Mouse (Mus musculus) naive thymus-derived CD4-positive, alpha-beta T cell, adult 2 months (primary cell): ENCODE measurements around the gene Ctnnal1.
"Not testable (repeated sequence)": the region's sequence is repeated elsewhere in the genome, so short reads cannot be mapped to it uniquely, and the experiment has no call there.

Source experiments
- DNase-seq: peaks from one replicate; pipeline ENCODE4 v3.0.0-alpha.2; 2011; ENCODE audit warnings: low read depth

Gene Ctnnal1

DNA sequence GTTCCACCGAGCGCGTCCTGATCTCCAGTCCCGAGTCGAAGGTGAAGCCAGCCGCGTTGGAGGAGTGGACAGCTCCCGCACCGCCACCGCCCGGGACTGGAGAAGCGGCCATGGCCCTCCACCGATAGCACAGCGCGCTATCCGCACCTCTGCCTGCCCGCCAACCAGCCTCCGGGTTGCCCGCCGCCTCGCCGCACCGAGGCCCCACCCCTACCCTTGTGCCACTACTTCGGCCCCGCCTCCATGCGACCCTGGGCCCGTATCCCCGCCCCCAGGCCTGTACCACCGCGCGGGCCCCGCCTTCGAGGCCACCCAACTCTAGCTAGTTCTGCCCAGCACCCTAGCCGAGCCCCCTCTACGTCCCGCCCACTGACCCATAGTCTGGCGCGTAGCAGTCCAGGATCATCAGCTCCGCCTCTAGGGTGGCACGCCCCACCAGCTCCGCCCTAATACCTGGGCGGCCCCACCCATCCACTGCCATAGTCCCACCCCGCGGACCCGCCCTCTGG lies at the start of gene Ctnnal1:
Gene Ctnnal1 (minus strand): TSS at position 186 of the 509 bp plus-strand sequence.
- DNase-seq, result peak; percentile 80

DNA sequence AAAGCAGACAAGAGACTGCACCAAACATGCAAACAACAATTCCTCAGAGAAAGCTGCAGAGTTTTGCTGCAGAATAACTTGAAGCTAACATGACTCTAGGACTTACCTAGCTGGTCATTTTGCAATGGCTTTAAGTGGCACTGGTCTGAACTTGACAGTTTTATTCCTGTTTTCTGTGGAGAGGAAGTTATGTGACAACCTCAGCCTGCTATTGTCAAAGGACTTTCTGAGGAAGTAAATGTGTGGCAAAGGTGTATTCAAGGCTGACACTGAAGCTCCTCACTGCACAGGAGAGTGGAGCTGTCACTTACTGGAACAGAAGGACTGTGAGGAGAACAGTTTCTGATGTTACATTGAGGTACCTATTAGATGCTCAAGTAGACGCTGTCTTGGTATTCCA lies 49.8 kb upstream of the Ctnnal1 start:
- DNase-seq, result peak; percentile 26

- no peak for DNase-seq
These were observed 49.4 kb upstream of the Ctnnal1 start for GRCm38 (mm10) chr4:56914338-56914737.

GRCm38 (mm10) chr4:56912382-56913001 lies 47.5 kb upstream of the Ctnnal1 start:
- no peak for DNase-seq

DNA sequence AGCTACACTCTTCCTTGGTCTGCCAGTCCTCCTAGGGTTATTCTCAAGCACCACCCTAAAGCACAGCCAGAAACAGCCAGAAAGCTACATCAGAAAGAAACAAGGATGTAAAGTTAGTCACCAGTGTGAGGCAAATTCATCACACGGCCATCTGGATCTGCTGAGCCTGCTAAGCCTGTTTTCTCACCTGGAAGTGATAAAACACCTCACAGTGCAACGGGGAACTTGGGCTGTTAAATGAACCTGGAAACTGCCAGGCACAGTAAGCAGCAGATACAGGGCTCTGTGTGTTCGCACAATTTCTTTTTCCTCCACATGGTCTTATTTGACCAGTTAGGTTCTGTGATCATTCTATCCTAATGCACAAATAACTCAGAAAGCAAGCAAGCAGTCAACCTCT lies 44.6 kb upstream of the Ctnnal1 start:
- DNase-seq, result no peak

DNA sequence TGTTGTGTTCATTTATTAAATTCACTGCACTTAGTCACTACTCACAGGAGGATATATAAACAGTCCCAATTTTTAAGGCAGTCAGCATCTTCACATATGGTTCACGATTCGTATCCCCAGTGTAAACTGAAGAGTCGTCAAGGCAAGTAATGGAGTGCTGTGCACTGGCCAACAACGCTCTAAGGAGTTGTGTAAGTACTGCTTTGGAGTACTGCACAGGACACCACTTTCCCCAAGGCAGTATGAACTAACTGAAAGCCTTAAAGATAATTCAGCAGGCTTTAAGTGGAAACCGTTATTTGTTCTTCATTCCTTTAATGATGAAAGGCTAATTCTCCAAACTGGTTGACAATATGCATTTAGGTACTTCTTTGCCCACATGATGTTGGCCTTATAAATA lies 42.7 kb upstream of the Ctnnal1 start:
- DNase-seq, result no peak

DNA sequence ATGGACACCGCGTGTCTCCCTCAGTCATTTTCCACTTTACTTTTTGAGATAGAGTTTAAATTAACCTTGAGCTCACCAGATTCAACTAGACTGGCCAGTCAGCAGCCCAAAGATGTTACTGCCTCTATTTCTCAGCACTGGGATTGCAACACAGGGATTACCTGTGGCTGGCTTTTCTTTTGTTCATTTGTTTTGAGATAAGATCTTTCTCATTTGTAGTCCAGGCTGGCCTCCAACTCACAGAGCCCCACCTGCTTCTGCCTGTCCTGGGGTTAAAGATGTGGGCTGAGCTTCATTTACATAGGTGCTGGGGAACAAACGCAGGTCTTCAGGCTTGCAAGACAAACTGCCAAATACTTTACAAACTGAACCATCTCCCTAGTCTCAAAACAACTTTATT lies 41.9 kb upstream of the Ctnnal1 start:
- no peak for DNase-seq

DNA sequence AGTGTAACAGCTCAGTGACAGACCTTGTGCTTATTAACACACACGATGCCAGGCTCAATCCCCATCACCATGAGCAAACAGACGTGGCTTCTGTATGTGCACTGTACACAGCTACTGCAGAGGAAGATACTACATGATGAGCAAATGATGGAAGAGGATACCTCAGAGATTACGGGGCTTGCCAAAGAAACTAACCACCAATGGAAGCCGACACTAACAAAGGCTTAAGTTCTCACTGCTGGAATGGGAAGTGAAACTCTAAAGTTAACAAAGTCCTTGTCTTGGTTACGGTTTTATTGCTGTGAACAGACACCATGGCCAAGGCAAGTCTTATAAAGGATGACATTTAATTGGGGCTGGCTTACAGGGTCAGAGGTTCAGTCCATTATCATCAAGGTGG lies 40.5 kb upstream of the Ctnnal1 start:
- no peak for DNase-seq

GRCm38 (mm10) chr4:56901671-56902070 lies 36.7 kb upstream of the Ctnnal1 start:
- peak; percentile 28 for DNase-seq

GRCm38 (mm10) chr4:56899216-56899615 lies 34.2 kb upstream of the Ctnnal1 start:
- no peak for DNase-seq

DNA sequence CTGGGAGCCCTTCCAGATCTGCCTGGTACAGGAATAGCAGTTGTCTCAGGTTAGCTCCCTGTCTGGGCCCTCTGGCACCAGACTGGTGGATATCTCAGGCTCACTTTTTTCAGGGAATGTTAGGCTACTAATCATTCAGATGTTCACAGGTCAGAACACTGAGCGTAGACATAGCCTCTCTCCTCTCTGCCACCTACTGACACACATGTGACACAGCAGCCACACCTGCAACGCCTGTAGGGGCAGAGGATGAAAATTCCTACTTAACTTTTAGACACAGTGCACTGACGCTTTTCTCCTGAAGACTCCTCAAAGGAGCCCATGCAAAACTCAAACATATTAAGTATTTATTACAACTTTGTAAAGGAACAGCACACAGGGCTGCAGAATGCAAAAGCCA lies 32.5 kb upstream of the Ctnnal1 start:
- no peak for DNase-seq

DNA sequence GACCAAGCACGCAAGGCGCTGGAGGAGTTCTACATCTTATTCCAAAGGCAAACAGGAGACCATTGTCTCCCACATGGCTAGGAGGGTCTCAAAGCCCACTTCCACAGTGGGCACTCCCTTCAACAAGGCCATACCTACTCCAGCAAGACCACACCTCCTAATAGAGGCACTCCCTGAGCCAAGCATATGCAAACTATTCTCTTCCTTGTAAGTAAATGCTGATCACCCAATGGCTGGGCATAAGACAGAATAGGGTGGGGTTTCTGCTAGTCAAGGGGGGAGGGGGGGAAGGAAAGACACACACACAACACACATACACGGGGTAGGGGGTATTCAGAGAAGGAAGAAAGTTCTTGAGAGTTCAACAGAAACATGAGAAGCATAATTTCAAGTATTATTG lies 29.2 kb upstream of the Ctnnal1 start:
- no peak for DNase-seq

DNA sequence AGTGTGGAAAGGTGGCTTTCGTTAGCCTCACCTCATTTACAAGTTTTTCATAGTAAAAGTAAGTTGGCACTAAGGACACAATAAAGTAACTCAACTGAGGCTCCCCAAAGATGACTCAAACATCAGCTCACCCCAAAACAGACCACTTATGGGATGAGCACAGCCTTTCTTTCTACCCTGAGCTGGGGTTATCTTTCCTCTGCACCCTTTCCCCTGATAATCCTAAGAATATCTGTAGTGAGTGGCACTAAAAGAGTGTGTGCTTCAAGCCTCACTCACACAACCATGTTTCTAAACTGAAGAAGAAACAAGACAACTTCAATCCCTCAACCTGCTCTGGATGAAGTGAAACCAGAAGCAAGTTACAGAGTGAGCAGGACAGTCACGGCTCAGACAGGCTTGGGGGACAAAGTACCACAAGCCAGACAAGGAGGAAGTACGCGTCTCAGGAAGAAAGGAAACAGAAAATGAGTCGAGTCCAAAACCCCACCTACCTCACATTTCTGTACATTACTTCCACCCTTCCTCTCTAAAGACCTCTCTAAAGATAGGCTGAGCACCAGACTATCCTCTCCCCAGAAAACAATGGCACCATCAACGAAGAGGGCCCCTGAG lies 27.6 kb upstream of the Ctnnal1 start:
- peak; percentile 8 for DNase-seq

DNA sequence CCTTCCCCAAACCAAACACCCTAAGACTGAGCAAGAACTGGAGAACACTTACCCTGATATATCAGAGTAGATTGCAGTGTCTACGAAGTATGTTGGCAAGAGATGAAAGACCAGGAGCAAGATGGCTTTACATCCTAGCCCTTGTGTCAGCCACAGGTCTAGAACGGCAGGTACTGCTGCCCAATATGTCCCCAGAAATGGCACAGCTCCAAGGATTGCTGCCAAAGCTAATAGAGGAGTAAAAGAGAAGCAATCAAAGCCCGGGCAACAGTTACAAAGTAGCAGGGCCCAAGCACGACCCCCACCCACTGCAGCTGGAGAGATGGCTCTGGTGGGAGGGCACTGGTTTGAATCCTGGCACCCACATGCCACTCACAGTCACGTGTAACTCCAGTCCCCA lies 23.5 kb upstream of the Ctnnal1 start:
- no peak for DNase-seq

- no peak for DNase-seq
These were observed 21.4 kb upstream of the Ctnnal1 start for GRCm38 (mm10) chr4:56886286-56886979.

- no peak for DNase-seq
These were observed 15.2 kb upstream of the Ctnnal1 start for GRCm38 (mm10) chr4:56880036-56880703.

GRCm38 (mm10) chr4:56878971-56879370 lies 14.0 kb upstream of the Ctnnal1 start:
- no peak for DNase-seq

DNA sequence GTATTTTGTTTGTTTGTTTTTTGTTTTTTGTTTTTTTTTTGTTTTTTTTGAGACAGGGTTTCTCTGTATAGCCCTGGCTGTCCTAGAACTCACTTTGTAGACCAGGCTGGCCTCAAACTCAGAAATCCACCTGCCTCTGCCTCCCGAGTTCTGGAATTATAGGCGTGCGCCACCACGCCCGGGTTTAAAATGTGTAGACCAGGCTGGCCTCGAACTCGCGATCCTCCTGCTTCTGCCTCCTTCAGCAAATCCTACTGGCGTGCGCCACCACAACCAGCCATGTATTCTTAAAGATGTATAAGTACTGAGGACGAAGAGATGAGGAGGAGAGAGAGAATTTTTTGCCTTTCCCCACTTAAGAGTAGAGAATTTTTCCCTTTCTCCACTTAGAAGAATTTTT lies 5.6 kb upstream of the Ctnnal1 start:
- DNase-seq, result not testable (repeated sequence)

DNA sequence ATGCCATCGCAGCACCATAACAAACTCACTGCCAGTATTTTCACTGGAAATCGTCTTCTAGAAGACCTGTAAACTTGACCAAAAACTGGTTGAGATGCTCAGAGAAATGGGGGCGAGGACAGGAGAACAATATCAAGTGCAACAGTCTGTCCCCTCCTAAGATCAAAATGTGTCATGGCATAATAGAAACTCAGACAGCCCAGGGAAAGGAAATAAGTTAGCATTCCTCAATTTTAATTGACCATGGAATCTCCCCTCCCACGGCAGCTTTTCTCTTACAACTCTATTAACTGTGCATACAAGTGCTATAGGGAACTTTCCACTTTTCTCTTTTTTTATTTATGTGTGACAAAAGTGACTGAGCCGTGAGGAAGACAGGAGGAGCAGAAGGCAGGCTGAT lies 2.8 kb upstream of the Ctnnal1 start:
- DNase-seq, result no peak

DNA sequence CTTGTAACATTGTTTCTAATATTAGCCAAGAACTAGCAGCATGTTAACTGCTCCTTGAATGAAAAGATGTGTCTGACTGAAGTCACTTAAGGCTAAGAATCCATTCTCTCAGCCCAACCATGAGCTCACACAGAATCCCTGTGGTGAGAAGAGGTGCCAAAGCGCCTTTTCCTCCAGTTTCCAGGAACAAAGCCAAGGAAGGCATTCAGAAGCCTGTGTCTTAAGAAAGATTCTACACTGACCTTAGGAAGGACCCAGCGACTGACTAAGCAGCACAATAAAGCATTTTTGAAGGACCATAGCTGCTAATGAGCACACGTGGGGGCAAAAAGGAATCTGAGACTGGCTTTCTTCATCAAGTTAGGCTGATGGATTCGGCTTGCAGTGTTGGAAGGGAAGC lies 983 bp upstream of the Ctnnal1 start:
- DNase-seq, result no peak

DNA sequence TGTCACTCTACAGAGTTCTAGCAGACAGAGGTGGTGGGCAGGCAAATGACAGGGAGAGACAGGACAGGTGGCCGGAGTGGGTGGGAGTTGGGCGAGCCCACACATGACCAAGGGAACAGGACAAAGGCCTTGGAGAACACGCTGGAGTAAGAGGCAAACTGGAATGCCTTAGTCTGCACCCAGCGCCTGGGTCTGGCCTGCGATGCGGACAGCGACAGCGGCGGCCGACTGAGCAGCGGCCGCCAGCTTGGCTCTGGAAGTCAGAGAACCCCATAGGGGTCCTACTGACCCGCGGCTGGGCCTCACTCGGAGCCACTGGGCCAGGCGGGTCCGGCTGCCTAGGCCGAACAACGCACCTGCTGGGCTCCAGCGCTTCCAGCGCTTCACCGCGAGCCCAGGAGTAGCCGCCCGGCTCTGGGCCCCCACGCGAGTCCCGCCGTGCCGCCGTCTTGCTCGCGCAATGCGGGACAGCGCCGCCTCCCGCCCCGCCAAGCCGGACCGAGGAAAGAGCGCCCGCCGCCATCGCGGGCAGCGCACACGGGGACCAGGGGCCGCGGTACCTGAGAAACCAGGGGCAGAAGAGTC lies 479 bp downstream of the Ctnnal1 start:
- DNase-seq, result peak; percentile 28

DNA sequence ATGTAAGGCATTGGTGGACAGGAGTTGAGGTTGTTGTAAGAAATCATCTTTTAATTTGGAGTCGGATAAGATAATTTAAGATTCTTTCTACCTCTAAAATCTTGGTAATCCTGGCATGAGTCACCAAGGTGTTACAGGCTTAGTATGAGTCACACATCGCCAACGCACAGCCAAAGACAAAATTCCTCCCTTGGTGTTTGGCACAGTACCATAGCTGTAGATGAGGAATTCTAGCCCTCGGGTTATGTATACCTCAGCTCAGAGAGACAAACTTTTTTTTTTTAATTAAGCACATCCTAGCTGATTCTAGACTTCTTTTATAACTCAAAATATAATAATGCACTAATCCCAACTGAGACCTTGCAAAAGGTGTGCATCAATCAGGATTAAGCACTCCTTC lies 972 bp downstream of the Ctnnal1 start:
- no peak for DNase-seq
